In the genomic region with DNA sequence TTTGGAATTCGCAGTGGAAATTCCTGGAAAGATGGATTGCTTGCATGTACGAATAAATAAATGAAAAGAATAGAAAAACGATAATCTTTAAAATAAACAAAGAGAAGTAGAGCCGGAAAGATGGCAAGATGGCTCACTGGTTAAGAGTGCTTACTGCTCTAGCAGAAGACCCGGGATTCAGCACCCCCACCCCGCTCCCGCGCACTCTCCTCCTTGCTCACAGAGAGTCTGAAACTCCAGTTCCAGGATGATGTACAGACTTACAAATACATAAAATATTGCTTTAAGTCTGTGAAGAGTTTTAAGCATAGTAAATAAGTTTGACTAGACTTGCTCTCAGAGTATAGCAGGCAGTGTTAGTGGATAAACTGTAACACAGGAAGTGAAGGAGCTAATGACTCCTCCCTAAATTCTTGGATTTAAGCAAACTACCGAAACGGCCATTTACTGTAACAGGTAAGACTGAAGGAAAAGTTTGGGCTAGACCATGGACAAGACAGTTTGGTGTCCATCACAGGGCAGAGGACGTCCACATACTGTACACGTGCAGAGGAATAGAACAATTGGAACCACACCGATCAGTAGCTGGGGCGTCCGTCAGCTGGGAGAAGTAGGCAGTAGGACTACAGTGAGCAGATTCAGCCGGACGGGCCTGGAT, we compare ENCODE assay signal across 8 mouse cellular contexts. TPM values are rescaled to one million over a fixed set of nuclear protein-coding genes. Genes with fewer than 3 reads are reported as not detected.
DNase-seq lines count a peak whose midpoint lies in the region; ATAC-seq and TF ChIP-seq lines count a peak whose summit lies in the region.

No protein-coding gene starts in this region.

- TF ChIP-seq POLR2A in embryonic fibroblast, embryonic 13.5 days (IDR thresholded peaks at IDR 0.05; ENCODE audit: low read depth, low read length): no peak

- peaks cover 32% of the 10 kb centered on the region for H3K36me3 ChIP-seq in intestine, embryonic 14.5 days (ENCODE audit: control insufficient read depth, insufficient read depth, low read length)
- peaks cover 23% of the 10 kb centered on the region for H3K36me3 ChIP-seq in midbrain, embryonic 13.5 days

- TF ChIP-seq CTCF in embryonic fibroblast, embryonic 13.5 days (IDR thresholded peaks at IDR 0.05; ENCODE audit: borderline replicate concordance, insufficient read depth, low read length): no peak

- H3K4me1 ChIP-seq in embryonic fibroblast, embryonic 13.5 days (ENCODE audit: control insufficient read depth, insufficient read depth, low read length): peaks cover 2% of the 10 kb centered on the region; the same call in 1 of the 2 replicates
- peaks cover 22% of the 10 kb centered on the region for H3K4me1 ChIP-seq in intestine, embryonic 14.5 days (replicated peaks; ENCODE audit: control insufficient read depth, insufficient read depth, low read length)
- H3K4me1 ChIP-seq in midbrain, embryonic 13.5 days (replicated peaks): peaks cover 33% of the 10 kb centered on the region

- H3K9ac ChIP-seq in intestine, embryonic 14.5 days (ENCODE audit: low read length): peak overlapping the region; percentile 93
- peak overlapping the region; percentile 99 for H3K9ac ChIP-seq in midbrain, embryonic 13.5 days (replicated peaks)

- H3K27ac ChIP-seq in embryonic fibroblast, embryonic 13.5 days (ENCODE audit: insufficient read depth, low read length): peak overlapping the region; percentile 95
- H3K27ac ChIP-seq in intestine, embryonic 14.5 days (ENCODE audit: low read depth): peak overlapping the region; percentile 99
- peak overlapping the region; percentile 98 for H3K27ac ChIP-seq in midbrain, embryonic 13.5 days

- WGBS in intestine, embryonic 14.5 days: 4% methylated on average over 17 of the region's 17 CpGs
- WGBS in midbrain, embryonic 13.5 days: 8% methylated on average over 17 of the region's 17 CpGs

- ATAC-seq in frontal cortex, adult (ENCODE audit: low TSS enrichment): peak; percentile 60
- ATAC-seq in CD4-positive, CD25-positive, alpha-beta regulatory T cell, adult 4 months: peak; percentile 48
- ATAC-seq in intestine, embryonic 14.5 days (replicated peaks; ENCODE audit: low FRiP score, low TSS enrichment, low read depth): peak; percentile 78
- peak; percentile 89 for ATAC-seq in midbrain, embryonic 13.5 days

- peak overlapping the region; percentile 83 for H3K4me2 ChIP-seq in intestine, embryonic 14.5 days (ENCODE audit: low read length)
- peak overlapping the region; percentile 67 for H3K4me2 ChIP-seq in midbrain, embryonic 13.5 days (replicated peaks)

- H3K4me3 ChIP-seq in embryonic fibroblast, embryonic 13.5 days (ENCODE audit: insufficient read depth, low read length): peak overlapping the region; percentile 93
- peak overlapping the region; percentile 96 for H3K4me3 ChIP-seq in intestine, embryonic 14.5 days (ENCODE audit: low read depth, low read length)
- H3K4me3 ChIP-seq in midbrain, embryonic 13.5 days (replicated peaks): peak overlapping the region; percentile 99

- no peaks in the 10 kb centered on the region for H3K27me3 ChIP-seq in intestine, embryonic 14.5 days (replicated peaks; ENCODE audit: control insufficient read depth, insufficient read depth, low read length)
- no peaks in the 10 kb centered on the region for H3K27me3 ChIP-seq in midbrain, embryonic 13.5 days

- no peaks in the 10 kb centered on the region for H3K9me3 ChIP-seq in intestine, embryonic 14.5 days (ENCODE audit: control insufficient read depth, low read length)
- H3K9me3 ChIP-seq in midbrain, embryonic 13.5 days: no peaks in the 10 kb centered on the region

- no peak for DNase-seq in frontal cortex, postnatal 36 days (ENCODE audit: low spot score in 2 of 2)
- peak; percentile 65 for DNase-seq in intestine, embryonic 14.5 days (ENCODE audit: low spot score)
- DNase-seq in adrenal gland, postnatal 25 days: no peak
- DNase-seq in frontal cortex, postnatal 10 days (ENCODE audit: low spot score in 2 of 2): no peak

RNA-seq across cellular contexts. Expression of a gene that starts 0.7 kb away (rescaled TPM):
- 10 to 100 TPM; 37.0 to 44.2 TPM for polyA plus RNA-seq in CD4-positive, CD25-positive, alpha-beta regulatory T cell, adult 4 months (2017; shearing (Covaris generic))
- 59.2 and 63.9 TPM in 2 replicates for polyA plus RNA-seq in embryonic fibroblast, embryonic 13.5 days (2011; ENCODE audit: insufficient read length, low read depth, missing spikeins)
- polyA plus RNA-seq in intestine, embryonic 14.5 days (2014; fragmentation: Nextera tagmentation; extraction: Ambion mirVana): 77.6 and 81.5 TPM in 2 replicates
- 97.4 and 98.3 TPM in 2 replicates for polyA plus RNA-seq in midbrain, embryonic 13.5 days (2015; fragmentation: Nextera tagmentation; extraction: Ambion mirVana)
- 49.4 and 51.9 TPM in 2 replicates for total RNA-seq in adrenal gland, postnatal 25 days (2021)

RNA-seq across cellular contexts. Expression of a gene that starts 0.7 kb away (rescaled TPM):
- 10 to 100 TPM; 31.1 to 32.8 TPM for polyA plus RNA-seq in CD4-positive, CD25-positive, alpha-beta regulatory T cell, adult 4 months (2017; shearing (Covaris generic))
- 34.0 and 43.5 TPM in 2 replicates for polyA plus RNA-seq in embryonic fibroblast, embryonic 13.5 days (2011; ENCODE audit: insufficient read length, low read depth, missing spikeins)
- polyA plus RNA-seq in intestine, embryonic 14.5 days (2014; fragmentation: Nextera tagmentation; extraction: Ambion mirVana): 25.0 and 31.3 TPM in 2 replicates
- polyA plus RNA-seq in midbrain, embryonic 13.5 days (2015; fragmentation: Nextera tagmentation; extraction: Ambion mirVana): 44.1 and 47.4 TPM in 2 replicates
- total RNA-seq in adrenal gland, postnatal 25 days (2021): 32.7 and 34.7 TPM in 2 replicates

RNA-seq across cellular contexts. Expression of a gene that starts 58.4 kb away (rescaled TPM):
- 10 to 100 TPM; 13.3 to 16.8 TPM for polyA plus RNA-seq in CD4-positive, CD25-positive, alpha-beta regulatory T cell, adult 4 months (2017; shearing (Covaris generic))
- polyA plus RNA-seq in embryonic fibroblast, embryonic 13.5 days (2011; ENCODE audit: insufficient read length, low read depth, missing spikeins): 23.6 and 30.3 TPM in 2 replicates
- 22.1 and 23.6 TPM in 2 replicates for polyA plus RNA-seq in intestine, embryonic 14.5 days (2014; fragmentation: Nextera tagmentation; extraction: Ambion mirVana)
- polyA plus RNA-seq in midbrain, embryonic 13.5 days (2015; fragmentation: Nextera tagmentation; extraction: Ambion mirVana): 35.8 and 36.4 TPM in 2 replicates
- 25.5 and 26.4 TPM in 2 replicates for total RNA-seq in adrenal gland, postnatal 25 days (2021)
